Mouse (Mus musculus) right cerebral cortex, adult 18-20 months (tissue): ENCODE results near the gene Fzd4.

ENCODE experiments used
- DNase-seq: peaks from one replicate; pipeline ENCODE4 v3.0.0; 2022; ENCODE audit warnings: mixed read lengths

Gene Fzd4

DNA sequence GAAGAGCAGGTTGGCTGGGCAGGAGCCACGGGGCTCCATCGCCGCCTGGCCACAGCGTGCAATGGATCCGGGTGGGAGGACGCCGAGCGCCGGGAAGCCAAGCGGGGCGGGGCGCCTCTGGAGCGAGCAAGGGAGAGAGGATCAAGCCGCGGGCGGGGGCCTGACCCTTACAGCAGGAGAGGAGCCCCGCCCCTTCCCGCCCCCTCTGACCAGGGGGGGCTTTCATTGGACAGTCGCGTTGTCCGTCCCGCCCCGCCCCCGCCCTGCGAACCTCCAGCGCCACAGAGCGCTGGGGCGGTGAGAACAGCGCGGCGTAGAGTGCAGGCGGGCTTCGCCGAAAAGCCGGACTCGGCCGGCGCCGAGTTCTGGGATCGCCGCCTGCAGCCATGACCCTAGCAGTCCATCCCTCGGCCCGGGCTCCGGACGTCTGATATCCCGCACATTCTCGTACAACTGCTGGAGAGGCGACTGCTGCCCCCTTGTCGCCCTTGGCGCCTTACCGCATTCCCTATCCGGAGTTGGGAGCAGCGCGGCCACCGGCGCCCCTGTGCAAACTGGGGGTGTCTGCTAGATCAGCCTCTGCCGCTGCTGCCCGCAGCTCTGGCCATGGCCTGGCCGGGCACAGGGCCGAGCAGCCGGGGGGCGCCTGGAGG lies at the start of gene Fzd4, which contains the start of gene Tmem135:
Gene Fzd4, plus strand, starts transcription at position 275 of the 653 bp plus-strand sequence.
Gene Tmem135, minus strand, starts transcription at position 142 of the 653 bp plus-strand sequence.
- peak; percentile 91 for DNase-seq

DNA sequence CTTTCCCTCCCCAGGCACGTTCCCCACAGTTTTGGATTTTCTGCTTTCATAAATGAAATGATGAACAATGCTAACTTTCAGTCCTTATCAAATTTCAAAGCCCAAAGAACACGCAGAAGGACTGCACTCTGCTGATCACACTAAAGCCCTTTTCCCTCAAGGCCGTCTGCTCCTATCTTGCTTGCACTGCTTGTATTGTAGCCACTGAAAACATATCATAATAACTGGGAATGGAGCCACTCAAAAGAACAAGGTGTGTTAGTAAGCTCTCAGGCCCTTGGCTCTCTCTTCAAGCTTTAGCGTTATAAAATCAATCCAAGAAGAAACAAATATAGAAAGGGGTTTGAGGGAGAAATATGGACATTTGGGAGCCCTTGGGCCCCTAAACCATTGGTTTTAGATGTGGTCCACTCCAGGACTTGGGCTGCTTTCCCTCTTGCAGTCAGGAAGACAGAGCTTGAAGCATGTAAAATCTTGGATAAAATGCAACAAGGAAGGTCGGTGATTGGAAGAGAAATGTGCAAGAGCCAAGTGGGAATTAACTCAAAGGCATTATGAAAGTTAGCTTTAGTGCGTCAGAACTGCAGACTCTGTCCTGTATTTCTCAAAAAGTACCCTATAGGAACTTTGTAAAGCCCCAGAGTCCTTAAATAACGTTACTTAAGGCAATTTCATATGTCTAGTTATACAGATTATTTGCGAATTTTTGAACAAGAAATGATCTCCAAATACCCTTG lies 48.5 kb upstream of the Fzd4 start:
- DNase-seq = no peak

DNA sequence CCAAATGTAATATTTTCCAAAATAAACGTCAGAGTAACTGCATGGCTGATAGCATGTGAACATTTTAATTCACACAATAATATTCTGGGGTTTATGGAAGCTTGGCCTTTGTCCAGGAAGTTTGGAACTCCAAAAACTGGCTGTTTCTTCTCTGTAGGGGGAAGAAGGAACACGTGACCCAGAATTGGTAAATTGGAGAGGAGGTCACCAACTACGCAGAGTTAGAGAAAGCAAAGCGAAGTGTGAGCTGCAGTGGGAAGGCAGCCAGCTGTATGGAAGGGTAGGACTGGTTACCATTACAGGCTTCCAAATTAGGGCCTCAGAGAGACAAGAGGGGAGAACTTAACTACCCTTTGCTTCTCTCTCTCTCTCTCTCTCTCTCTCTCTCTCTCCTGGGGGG lies 47.8 kb upstream of the Fzd4 start:
- DNase-seq = no peak

DNA sequence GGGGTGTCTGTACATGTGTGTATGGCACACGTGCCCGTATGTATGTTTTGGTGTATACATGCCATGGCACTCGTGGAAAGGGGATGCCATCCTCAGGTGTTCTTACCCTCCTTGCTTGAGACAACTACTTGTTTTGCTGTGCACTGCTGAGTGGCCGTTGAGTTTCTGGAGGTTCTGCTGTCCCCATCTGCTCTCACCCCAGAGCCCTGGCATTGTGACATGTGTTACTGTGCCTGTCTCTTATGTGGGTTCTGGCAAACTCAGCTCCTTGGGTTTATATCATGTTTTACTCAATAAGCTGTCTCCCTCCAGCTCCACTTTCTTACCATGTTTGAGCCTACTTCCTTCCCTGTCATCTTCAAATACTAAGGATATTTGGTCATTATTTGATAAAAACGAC lies 40.2 kb upstream of the Fzd4 start:
- no peak for DNase-seq

DNA sequence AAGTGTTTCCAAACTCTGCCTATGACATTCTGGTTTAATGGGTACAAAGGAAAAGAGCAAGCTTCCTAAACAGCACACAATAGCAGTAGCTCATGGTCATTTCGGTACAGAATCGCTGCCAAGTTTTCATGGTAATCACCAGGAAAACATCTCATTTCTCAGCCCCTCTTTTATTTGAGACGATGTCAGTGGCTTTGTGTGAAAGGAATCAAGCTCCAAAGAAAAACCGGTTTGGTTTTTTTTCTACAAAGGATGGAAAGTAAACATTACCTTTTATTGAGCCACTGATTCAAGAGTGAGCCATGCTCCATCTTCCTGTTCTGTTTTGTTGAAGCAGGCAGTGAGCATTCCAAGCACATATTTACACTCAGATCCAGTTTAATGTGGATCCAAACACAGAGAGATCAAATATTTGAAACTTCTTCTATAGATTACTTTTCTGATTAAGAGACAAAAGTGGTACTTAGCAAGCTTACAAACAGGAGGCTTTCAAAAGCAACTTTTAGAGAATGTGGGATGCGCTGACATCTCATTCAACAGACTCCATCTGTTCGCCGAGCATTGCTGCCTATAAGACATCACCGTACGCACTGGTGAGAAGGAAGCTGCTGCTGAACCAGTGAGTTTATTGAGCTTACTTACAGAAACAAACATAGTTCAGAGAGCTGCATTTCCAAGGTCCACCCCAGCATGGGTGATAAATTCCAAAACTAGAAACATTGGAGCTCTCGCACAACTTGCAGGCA lies 38.8 kb upstream of the Fzd4 start:
- peak; percentile 34 for DNase-seq

DNA sequence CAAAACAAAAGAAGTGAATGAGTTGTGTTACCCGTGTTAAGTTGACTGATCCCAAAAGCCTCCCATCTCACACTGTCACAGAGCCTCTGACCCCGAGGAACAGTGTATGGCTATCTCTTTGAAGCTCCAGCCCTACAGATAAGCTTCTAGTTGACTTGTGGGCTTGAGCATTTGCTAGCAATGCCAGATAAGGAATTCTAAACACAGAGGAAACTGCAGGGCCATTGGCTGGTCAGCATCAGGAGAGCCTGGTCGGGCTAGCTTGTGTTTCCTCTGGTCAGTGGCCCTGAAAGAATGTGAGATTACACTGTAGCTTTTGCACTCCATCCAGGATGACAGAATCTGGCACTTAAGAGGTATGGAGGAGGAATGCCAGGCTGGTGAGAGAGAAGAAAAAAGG lies 36.5 kb upstream of the Fzd4 start:
- DNase-seq = no peak

DNA sequence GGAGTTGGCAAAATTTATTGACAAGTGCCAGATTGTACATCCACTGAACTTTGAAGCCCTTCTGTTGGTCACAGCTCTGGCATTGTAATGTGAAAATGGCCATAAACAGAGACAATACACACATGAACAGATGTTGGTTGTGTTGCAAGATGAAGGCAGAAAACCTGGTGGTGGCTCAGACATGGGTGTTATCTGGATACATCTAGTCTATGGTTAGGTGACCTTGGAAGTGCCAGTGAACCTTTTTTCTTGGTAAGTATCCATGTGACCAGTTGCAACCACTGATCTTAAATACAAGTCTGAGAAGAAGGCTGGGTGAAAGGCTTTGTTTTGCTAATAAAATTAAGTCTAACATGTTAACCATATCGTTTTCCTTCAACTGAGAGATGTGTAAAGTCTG lies 34.1 kb upstream of the Fzd4 start:
- no peak for DNase-seq

DNA sequence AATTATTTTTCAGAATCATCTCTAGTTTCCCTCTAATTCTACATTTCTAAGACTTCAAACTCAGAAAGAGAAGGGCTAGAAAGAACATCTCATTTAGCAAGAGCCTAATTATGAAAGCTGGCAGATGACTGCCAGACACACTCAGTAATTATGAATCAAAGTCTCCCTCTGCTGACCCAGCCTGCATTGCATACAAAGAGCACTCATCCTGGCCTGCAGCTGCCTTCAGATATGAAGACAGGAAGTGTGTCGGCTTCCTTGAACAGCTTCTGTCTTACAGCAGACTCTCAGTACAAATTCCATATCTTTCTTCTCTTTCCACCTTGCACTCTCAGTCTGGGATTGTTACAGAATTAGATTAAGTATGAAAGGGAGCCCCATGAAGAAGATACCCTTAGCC lies 33.2 kb upstream of the Fzd4 start:
- DNase-seq = peak; percentile 31

DNA sequence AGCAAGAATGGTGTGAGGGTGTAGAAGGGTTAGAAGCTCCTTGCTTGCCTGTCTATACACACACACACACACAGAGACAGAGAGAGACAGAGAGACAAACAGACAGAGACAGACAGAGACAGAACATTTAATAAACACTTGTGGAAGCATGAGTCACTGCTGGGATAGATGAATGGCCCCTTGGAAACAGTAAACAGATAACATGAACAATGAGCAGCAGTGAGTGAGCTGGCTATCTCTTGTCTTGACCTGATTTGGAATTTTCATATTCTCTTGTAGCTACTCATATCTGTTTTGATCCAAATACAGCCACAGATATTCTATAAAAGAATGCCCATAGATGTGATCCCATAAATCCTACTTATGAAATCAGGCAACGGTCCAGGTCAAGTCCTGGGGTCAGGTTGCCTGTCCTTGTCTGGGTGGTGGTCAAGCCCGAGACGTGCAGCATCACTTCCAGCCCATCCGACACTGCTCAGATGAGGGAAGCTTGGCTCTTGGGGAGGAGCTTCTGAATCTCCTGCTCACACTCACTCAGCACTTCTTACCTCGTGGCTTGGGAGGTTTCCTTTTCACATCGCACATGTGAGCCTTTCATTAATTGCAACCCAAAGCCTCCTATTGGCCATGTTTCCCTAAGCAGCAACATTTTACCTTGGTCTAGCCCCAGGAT lies 32.4 kb upstream of the Fzd4 start:
- no peak for DNase-seq

DNA sequence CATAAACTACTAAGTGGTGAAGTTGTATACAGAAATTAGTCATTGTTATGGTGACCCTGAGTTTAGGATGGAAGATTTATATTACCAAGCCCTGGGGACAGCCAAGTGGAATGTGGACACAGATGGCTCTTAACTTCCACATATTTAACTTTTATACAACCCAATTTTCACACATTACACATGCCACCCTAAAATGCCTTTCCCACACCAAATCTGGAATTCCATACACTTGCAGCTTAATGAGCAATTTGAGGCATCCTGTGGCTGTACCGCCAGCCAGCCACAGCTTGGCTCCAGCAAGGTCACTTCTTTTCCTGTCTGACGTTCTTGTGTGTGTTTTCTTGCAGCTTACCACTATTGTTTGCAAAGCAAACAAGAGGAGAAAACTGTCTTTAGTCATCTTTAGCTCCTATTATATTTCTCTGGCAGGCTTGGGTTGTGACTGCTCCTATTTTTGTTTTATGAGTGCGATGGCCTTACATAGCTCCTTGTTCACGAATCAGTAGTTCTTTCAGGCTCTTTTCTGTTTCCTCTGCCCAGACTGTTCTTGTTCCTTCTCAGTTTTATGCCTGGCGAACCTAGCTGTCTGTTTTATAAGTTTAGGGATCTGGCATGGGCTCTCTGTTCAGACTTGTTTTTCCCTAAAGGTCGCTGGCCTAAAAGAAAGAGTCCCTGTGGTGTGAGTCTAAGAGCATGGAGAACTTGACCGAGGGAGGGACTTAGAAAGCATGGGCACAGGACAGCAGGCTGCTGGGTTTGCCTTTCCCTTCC lies 23.0 kb upstream of the Fzd4 start:
- no peak for DNase-seq

DNA sequence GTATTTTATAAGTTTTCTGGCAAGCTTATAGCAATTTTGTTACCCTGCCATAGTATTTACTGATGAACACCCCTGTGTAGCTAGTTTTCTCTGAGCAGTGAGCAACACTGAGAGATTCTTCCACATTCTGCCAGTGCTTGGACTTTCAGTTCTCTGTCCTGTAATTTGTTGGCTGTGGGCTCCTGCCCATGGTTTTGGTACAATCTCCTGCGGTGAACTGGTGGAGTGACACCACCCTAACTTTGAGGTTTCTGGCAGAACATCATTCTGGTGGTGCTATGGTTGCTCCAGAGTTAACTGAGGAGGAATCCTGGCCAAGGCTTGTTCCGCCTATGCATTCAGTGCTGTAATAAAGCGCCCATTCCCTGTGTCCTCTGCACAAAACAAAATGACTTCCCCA lies 21.3 kb upstream of the Fzd4 start:
- no peak for DNase-seq

DNA sequence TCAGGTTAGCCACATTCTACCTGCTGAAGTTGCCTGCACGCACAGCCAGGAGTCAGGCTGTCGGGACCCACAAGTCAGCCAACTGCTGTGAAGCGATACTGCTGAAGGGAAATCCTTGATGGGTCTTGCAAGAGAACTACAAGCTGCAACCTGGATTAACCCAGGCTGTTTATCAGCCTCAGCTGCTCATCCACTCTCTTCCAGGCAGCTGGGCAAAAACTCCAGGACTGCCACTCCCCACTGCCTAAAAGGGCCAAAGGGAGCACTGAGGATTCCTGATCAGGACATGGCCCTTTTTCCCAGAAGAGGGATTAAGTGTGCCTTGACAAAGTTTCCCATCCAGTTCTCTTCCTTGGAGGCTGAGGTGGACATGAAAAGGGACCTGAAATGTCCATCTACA lies 15.2 kb upstream of the Fzd4 start:
- no peak for DNase-seq

DNA sequence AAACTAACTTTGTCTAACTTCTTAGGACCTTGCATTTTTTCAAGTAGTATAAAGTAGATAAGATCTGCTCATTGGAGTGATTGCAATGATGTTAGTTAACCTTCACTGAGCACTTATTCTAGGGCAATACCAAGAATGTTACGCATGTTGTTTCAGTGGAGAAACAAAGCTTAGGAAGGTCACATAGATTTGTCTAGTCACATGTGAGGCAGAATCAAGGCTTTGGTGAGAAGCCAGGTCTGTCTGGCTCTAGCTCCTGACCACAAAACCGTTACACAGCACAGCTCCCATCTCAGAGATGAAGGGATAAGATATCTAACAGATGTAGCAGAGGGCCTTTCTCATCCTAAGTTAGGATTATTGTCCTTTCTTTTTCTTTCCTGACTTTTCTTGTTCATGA lies 13.5 kb upstream of the Fzd4 start:
- no peak for DNase-seq

DNA sequence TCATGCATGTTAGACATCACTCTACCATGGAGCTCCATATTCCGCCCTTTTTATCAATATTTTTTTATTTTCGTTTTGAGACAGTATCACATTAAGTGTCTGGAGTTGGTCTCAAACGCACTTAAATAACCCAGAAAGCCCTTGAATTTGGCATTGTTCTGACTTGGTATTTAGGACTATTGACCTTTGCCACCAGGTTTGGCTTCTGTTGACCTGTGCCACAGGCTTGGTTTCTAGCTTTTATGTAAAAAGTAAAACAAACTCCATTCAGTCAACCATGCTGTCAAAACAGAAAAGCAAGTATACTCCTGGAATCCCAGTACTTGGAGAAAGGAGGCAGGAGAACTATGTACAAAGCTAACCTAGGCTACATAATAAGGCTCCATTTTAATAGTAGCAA lies 12.9 kb upstream of the Fzd4 start:
- no peak for DNase-seq

DNA sequence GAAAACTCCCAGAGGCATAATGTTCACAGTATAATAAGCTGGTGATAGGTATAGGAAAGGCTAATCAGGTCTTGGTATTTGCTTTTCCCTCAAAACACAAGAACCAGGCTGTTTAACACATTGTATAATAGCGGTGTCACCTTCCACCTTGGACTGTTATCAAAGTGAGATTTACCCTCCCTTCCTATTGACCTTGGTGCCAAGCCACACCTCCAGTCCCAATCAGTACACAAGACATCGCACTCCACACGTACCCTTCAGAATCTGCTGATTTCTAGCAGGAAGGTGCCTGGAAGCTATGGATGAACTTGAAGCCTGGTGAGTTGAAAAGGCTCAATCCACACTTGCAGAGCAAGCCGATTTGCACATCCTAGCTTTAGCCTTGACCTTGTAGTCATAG lies 12.3 kb upstream of the Fzd4 start:
- DNase-seq = no peak

DNA sequence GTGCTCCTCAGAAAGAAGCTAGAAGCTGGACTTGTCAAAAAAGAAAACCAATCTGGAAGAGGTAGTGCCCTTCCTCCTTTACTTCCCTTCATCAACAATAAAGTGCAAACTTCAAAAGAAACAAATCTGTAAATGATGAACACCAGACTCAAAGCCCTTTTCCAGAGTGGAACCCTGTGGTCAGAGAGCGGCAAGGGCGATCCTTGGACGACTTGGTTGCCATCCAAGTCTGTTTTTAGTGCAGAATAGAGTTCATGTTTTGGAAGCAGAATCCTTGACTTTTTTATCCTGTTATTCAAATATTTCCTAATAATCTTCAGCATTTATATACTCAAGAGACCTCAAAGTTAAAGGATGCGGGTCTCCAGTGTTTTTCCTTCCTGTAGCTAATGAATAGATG lies 11.8 kb upstream of the Fzd4 start:
- DNase-seq = no peak

DNA sequence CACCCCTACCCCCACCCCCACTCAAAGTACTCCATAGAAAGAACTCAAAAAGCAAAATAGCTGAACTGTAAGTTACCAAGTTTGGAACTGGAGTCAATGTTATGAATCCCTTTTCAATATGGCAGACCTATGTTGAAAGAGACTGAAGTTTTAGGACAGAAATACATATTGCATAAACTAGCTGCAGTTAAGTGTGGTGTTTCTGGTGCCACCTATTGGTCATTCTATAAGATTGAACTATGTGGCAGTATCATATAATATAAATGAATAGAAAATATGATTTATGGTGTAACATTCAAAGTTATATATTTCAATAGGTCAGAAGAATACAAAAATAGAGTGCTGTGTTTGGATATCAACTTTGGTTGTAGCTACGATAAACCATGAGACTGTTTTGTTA lies 11.3 kb upstream of the Fzd4 start:
- no peak for DNase-seq

DNA sequence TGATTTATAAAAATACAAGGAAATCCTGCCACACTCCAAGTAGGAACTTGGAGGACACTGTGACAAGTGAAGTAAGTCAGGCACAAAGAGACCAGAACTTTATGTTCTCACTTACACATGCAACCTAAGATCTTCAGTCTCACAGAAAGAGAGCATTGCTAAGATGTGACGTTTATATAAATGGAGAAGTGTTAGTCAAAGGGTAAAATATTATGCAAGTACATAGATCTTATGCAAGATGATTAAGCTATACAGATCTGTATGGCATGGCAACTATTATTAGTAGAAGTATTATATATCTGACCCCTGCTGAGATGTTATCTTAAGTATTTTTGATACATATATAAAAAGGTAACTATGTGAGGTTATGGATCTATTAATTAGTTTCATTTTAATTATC lies 8.8 kb upstream of the Fzd4 start:
- DNase-seq = no peak

DNA sequence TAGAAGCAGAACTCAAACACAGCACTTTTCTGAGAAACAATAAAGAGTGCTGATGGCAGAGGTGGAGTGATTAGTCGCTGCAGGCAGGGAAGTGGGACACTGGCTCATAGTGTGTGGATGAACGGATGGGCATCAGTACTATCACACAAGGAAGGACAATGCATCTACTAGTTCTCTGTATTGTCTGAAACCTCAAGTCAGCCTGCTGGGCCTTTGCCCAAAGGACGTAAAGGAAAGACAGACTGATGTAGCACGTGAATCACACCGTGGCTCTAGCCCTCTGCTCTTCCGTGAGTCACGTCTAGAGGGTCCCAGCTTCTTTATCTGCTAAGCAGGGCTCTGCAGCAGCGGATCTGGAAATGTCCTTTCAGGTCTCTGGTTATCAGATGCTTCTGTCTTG lies 7.8 kb upstream of the Fzd4 start:
- DNase-seq = no peak

DNA sequence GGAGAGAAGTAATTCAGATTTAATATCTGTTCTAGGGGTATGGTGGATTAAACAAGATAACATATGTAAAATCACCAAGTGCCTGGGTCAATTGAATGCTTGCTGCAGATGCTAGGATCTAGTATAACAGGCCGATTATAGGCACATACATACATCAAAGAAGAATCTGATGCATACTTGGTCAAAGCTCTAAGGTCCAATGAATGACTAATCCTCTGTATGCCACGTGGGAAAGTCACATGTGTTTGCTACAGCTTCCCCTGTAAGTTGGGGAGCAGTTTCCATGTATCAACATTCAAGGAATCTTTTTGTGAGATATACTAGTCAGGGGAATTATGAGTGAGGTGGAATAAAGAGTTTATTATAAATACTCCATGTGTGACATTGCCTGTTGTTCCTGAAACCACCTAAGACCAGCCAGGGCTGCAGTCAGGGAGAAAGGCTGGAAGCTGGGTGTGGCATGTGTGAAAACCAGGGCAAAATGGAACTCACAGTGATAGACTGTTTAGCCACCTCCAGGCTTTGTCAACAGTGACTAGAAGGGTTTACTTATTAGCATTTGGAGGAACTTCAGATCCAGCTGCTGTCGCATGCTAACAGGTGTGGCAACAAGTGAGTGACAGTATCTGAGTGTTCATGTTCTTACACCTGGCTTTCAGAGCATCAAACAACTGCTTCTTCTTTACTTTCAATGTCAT lies 6.2 kb upstream of the Fzd4 start:
- no peak for DNase-seq

DNA sequence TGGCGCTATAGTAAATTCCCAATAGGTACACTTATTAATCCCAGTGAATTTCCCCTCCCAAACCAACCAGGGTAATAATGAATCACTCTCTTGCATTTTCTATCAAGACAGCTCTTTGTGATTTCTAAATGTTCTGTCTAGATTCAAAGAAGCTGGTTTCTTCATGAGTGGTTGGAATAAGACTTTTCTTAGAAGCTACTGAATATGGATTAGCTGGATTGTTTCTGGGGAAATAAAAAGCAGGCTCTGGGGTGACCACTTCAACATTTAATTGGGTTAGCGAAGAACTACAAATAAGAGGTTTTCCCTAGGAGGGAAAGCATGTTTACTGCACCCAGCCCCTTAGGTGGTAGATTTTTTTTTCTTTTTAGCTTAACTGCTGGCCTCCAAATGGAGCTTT lies 3.4 kb upstream of the Fzd4 start:
- no peak for DNase-seq
